Mouse (Mus musculus) 3134 (cell line): ENCODE results near the gene Ppfia1.

Experiments used
- DNase-seq: peaks from one replicate; pipeline ENCODE4 v3.0.0-alpha.2; 2011; ENCODE audit warnings: low spot score; ENCODE audit not compliant: insufficient read length; ENCODE audit errors: extremely low read depth

Gene Ppfia1

GRCm38 (mm10) chr7:144553237-144554122 is at the start of gene Ppfia1:
Ppfia1 (minus strand) TSS chr7:144553729.
- peak; percentile 91 for DNase-seq

GRCm38 (mm10) chr7:144600333-144600900 is 46.9 kb upstream of the Ppfia1 start:
- DNase-seq: no peak

- no peak for DNase-seq
Observed at GRCm38 (mm10) chr7:144589508-144589907, 36.0 kb upstream of the Ppfia1 start.

GRCm38 (mm10) chr7:144587291-144587690 is 33.8 kb upstream of the Ppfia1 start:
- DNase-seq: no peak

- peak; percentile 52 for DNase-seq
Observed at GRCm38 (mm10) chr7:144585648-144586047, 32.1 kb upstream of the Ppfia1 start.

- peak; percentile 51 for DNase-seq
Observed at GRCm38 (mm10) chr7:144583619-144584018, 30.1 kb upstream of the Ppfia1 start.

GRCm38 (mm10) chr7:144582284-144582980 is 28.9 kb upstream of the Ppfia1 start, which contains the start of gene Fadd:
Fadd (minus strand) TSS chr7:144582463.
- peak; percentile 92 for DNase-seq

- no peak for DNase-seq
Observed at GRCm38 (mm10) chr7:144581559-144582283, 28.2 kb upstream of the Ppfia1 start.

GRCm38 (mm10) chr7:144577876-144578275 is 24.3 kb upstream of the Ppfia1 start:
- peak; percentile 75 for DNase-seq

GRCm38 (mm10) chr7:144572234-144572633 is 18.7 kb upstream of the Ppfia1 start:
- no peak for DNase-seq

- DNase-seq: no peak
Observed at GRCm38 (mm10) chr7:144571598-144571997, 18.1 kb upstream of the Ppfia1 start.

- peak; percentile 52 for DNase-seq
Observed at GRCm38 (mm10) chr7:144569428-144569827, 15.9 kb upstream of the Ppfia1 start.

- DNase-seq: no peak
Observed at GRCm38 (mm10) chr7:144568091-144568490, 14.6 kb upstream of the Ppfia1 start.

- DNase-seq: no peak
Observed at GRCm38 (mm10) chr7:144566921-144567682, 13.6 kb upstream of the Ppfia1 start.

- DNase-seq: no peak
Observed at GRCm38 (mm10) chr7:144563456-144564155, 10.1 kb upstream of the Ppfia1 start.

GRCm38 (mm10) chr7:144562016-144562415 is 8.5 kb upstream of the Ppfia1 start:
- DNase-seq: no peak

- no peak for DNase-seq
Observed at GRCm38 (mm10) chr7:144560594-144560993, 7.1 kb upstream of the Ppfia1 start.

GRCm38 (mm10) chr7:144558552-144558951 is 5.0 kb upstream of the Ppfia1 start:
- DNase-seq: no peak

- no peak for DNase-seq
Observed at GRCm38 (mm10) chr7:144554123-144554472, 569 bp upstream of the Ppfia1 start.
